Mouse (Mus musculus) C2C12 (cell line): Measurements from ENCODE around the gene Gm20388.

Source experiments
- CEBPB ChIP-seq: IDR thresholded peaks from one replicate; pipeline ENCODE4 v1.6.1; 2011; ENCODE audit warnings: low read depth, mild to moderate bottlenecking, control low read depth, moderate library complexity
- CTCF ChIP-seq: IDR thresholded peaks from one replicate; pipeline ENCODE4 v1.5.1; 2011; ENCODE audit not compliant: control insufficient read depth, insufficient read depth, insufficient read length
- FOSL1 ChIP-seq: IDR thresholded peaks from one replicate; pipeline ENCODE4 v1.8.0; 2011; ENCODE audit warnings: mild to moderate bottlenecking, low read length; ENCODE audit not compliant: poor library complexity, insufficient read depth, severe bottlenecking
- MAX ChIP-seq: IDR thresholded peaks from one replicate; pipeline ENCODE4 v1.6.1; 2011; ENCODE audit warnings: mild to moderate bottlenecking, control low read depth
- USF1 ChIP-seq: IDR thresholded peaks from one replicate; pipeline ENCODE4 v1.6.1; 2011; ENCODE audit warnings: low read depth, mild to moderate bottlenecking, control low read depth, moderate library complexity

DNA sequence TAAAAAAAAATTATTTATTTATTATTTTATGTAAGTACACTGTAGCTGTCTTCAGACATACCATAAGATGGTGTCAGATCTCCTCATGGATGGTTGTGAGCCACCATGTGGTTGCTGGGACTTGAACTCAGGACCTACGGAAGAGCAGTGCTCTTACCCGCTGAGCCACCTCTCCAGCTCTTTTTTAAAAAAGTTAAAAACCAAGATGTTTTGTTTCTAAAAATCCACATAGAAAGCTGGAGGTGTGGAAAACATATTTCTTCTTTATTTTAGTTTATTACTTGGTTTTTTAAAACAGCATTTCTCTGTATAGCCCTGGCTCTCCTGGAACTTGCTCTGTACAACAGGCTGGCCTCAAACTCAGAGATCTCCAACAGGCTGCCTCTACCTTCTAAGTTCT, 3417.9 kb downstream of the Gm20388 start:
- TF ChIP-seq CTCF (no peak), MAX (no peak), CEBPB (no peak), USF1 (no peak), FOSL1 (no peak)
